Mouse (Mus musculus): Measurements from ENCODE around the gene Dusp12. TPM values are rescaled to one million over a fixed set of nuclear protein-coding genes. Genes with fewer than 3 reads are reported as not detected.
A peak's percentile ranks its signal among the peaks of the same experiment; 100 is the strongest.

The Dusp12 gene
- polyA plus RNA-seq, 1 experiment from 2014 or later: 32.8 TPM

- Histone ChIP-seq H3K4me1 (replicated peaks; ENCODE audit: insufficient read depth, low read length) (0 out of 2 replicates have a peak, but pooled peaks cover 4% of the 10 kb centered on the region), H3K4me2 (ENCODE audit: low read length) (no peak within 1 kb of the TSS), H3K9ac (ENCODE audit: low read depth, low read length) (no peak within 1 kb of the TSS), H3K9me3 (replicated peaks; ENCODE audit: low read length) (no peaks in the 10 kb centered on the region), H3K36me3 (ENCODE audit: insufficient read depth, low read length) (no peaks in the 10 kb centered on the region), H3K4me3 (replicated peaks; ENCODE audit: low read depth, low read length) (no peak within 1 kb of the TSS), H3K27me3 (ENCODE audit: insufficient read depth, low read length) (peaks cover 8% of the 10 kb centered on the region; the same call in 1 of the 2 replicates), H3K27ac (no peak within 1 kb of the TSS)
- DNase-seq (ENCODE audit: low spot score) (no peak), ATAC-seq (replicated peaks; ENCODE audit: low FRiP score, low read depth) (no peak)
- TF ChIP-seq CTCF (IDR thresholded peaks at IDR 0.05; ENCODE audit: low read depth): no peak
- 68% methylated on average over 5 of the region's 5 CpGs for WGBS
Observed at GRCm38 (mm10) chr1:170912891-170913615, 27.7 kb upstream of the Dusp12 start, which contains the start of gene Fcrlb. TSS of gene Fcrlb (minus strand) at chr1:170912941.

- no peak for ATAC-seq (replicated peaks; ENCODE audit: low FRiP score, low read depth)
- WGBS: 85% methylated on average over 11 of the region's 11 CpGs
Observed at GRCm38 (mm10) chr1:170911907-170912660, 26.7 kb upstream of the Dusp12 start.

GRCm38 (mm10) chr1:170908341-170908740 lies 23.0 kb upstream of the Dusp12 start:
- no peak for DNase-seq (ENCODE audit: low spot score)
- no peaks in the 10 kb centered on the region for H3K36me3 ChIP-seq (ENCODE audit: insufficient read depth, low read length)
- no peaks in the 10 kb centered on the region for H3K9me3 ChIP-seq (replicated peaks; ENCODE audit: low read length)
- no peak overlapping the region for H3K27ac ChIP-seq
- peaks cover 11% of the 10 kb centered on the region; the same call in 1 of the 2 replicates for H3K4me1 ChIP-seq (replicated peaks; ENCODE audit: insufficient read depth, low read length)
- H3K9ac ChIP-seq (ENCODE audit: low read depth, low read length): peak overlapping the region; percentile 19; the same call in 1 of the 2 replicates
- 5% methylated on average over 21 of the region's 21 CpGs for WGBS
- H3K4me3 ChIP-seq (replicated peaks; ENCODE audit: low read depth, low read length): peak overlapping the region; percentile 28
- H3K27me3 ChIP-seq (ENCODE audit: insufficient read depth, low read length): peaks cover 19% of the 10 kb centered on the region
- TF ChIP-seq CTCF (IDR thresholded peaks at IDR 0.05; ENCODE audit: low read depth): no peak
- peak; percentile 13; the same call in 1 of the 2 replicates for ATAC-seq (replicated peaks; ENCODE audit: low FRiP score, low read depth)
- peak overlapping the region; percentile 78 for H3K4me2 ChIP-seq (ENCODE audit: low read length)

More at GRCm38 (mm10) chr1:170911907-170912660, 26.7 kb upstream of the Dusp12 start:
- DNase-seq (ENCODE audit: low spot score): no peak
- Histone ChIP-seq H3K36me3 (ENCODE audit: insufficient read depth, low read length) (no peaks in the 10 kb centered on the region), H3K27ac (no peak overlapping the region), H3K9me3 (replicated peaks; ENCODE audit: low read length) (no peaks in the 10 kb centered on the region), H3K4me3 (replicated peaks; ENCODE audit: low read depth, low read length) (no peak overlapping the region), H3K27me3 (ENCODE audit: insufficient read depth, low read length) (peaks cover 18% of the 10 kb centered on the region), H3K9ac (ENCODE audit: low read depth, low read length) (no peak overlapping the region), H3K4me2 (ENCODE audit: low read length) (no peak overlapping the region), H3K4me1 (replicated peaks; ENCODE audit: insufficient read depth, low read length) (peaks cover 11% of the 10 kb centered on the region; the same call in 1 of the 2 replicates)
- no peak for TF ChIP-seq CTCF (IDR thresholded peaks at IDR 0.05; ENCODE audit: low read depth)

- WGBS: under 1% methylated on average over 71 of the region's 71 CpGs
- Histone ChIP-seq H3K4me2 (ENCODE audit: low read length) (peak overlapping the region; percentile 78), H3K9me3 (replicated peaks; ENCODE audit: low read length) (no peaks in the 10 kb centered on the region), H3K4me1 (replicated peaks; ENCODE audit: insufficient read depth, low read length) (peaks cover 11% of the 10 kb centered on the region; the same call in 1 of the 2 replicates), H3K36me3 (ENCODE audit: insufficient read depth, low read length) (no peaks in the 10 kb centered on the region), H3K9ac (ENCODE audit: low read depth, low read length) (peak overlapping the region; percentile 20), H3K27me3 (ENCODE audit: insufficient read depth, low read length) (peaks cover 19% of the 10 kb centered on the region), H3K27ac (no peak overlapping the region), H3K4me3 (replicated peaks; ENCODE audit: low read depth, low read length) (peak overlapping the region; percentile 28)
- peak; percentile 31 for DNase-seq (ENCODE audit: low spot score)
- TF ChIP-seq CTCF (IDR thresholded peaks at IDR 0.05; ENCODE audit: low read depth): no peak
- peak; percentile 54 for ATAC-seq (replicated peaks; ENCODE audit: low FRiP score, low read depth)
Observed at GRCm38 (mm10) chr1:170907456-170908191, 22.3 kb upstream of the Dusp12 start.

- ATAC-seq (replicated peaks; ENCODE audit: low FRiP score, low read depth): no peak
- TF ChIP-seq CTCF (IDR thresholded peaks at IDR 0.05; ENCODE audit: low read depth): no peak
- Histone ChIP-seq H3K4me2 (ENCODE audit: low read length) (peak overlapping the region; percentile 78), H3K4me1 (replicated peaks; ENCODE audit: insufficient read depth, low read length) (peaks cover 11% of the 10 kb centered on the region; the same call in 1 of the 2 replicates), H3K27ac (no peak overlapping the region), H3K9ac (ENCODE audit: low read depth, low read length) (0 out of 2 replicates have a peak overlapping the region, but pooled peaks have one; percentile 20), H3K27me3 (ENCODE audit: insufficient read depth, low read length) (peaks cover 19% of the 10 kb centered on the region), H3K9me3 (replicated peaks; ENCODE audit: low read length) (no peaks in the 10 kb centered on the region), H3K4me3 (replicated peaks; ENCODE audit: low read depth, low read length) (peak overlapping the region; percentile 28), H3K36me3 (ENCODE audit: insufficient read depth, low read length) (no peaks in the 10 kb centered on the region)
- WGBS: 24% methylated on average over 11 of the region's 11 CpGs
- DNase-seq (ENCODE audit: low spot score): no peak
Observed at GRCm38 (mm10) chr1:170907111-170907455, 21.7 kb upstream of the Dusp12 start.

GRCm38 (mm10) chr1:170903485-170903884 lies 18.1 kb upstream of the Dusp12 start:
- Histone ChIP-seq H3K9ac (ENCODE audit: low read depth, low read length) (no peak overlapping the region), H3K27me3 (ENCODE audit: insufficient read depth, low read length) (peaks cover 15% of the 10 kb centered on the region), H3K4me1 (replicated peaks; ENCODE audit: insufficient read depth, low read length) (peaks cover 11% of the 10 kb centered on the region; the same call in 1 of the 2 replicates), H3K27ac (no peak overlapping the region), H3K4me3 (replicated peaks; ENCODE audit: low read depth, low read length) (no peak overlapping the region), H3K4me2 (ENCODE audit: low read length) (no peak overlapping the region), H3K9me3 (replicated peaks; ENCODE audit: low read length) (no peaks in the 10 kb centered on the region), H3K36me3 (ENCODE audit: insufficient read depth, low read length) (no peaks in the 10 kb centered on the region)
- DNase-seq (ENCODE audit: low spot score) (no peak), ATAC-seq (replicated peaks; ENCODE audit: low FRiP score, low read depth) (no peak)
- WGBS: 45% methylated on average over 5 of the region's 5 CpGs
- no peak for TF ChIP-seq CTCF (IDR thresholded peaks at IDR 0.05; ENCODE audit: low read depth)
